Mouse (Mus musculus) left cerebral cortex, adult 18-20 months (tissue): Measurements from ENCODE around the gene Def6. TPM values are rescaled to one million over a fixed set of nuclear protein-coding genes. Genes with fewer than 3 reads are reported as not detected.

ENCODE experiments used
- DNase-seq, 2 experiments: peaks; one replicate each; pipeline ENCODE4 v3.0.0; 2021 to 2022; ENCODE audit warnings: low spot score in 2 of 2, mixed read lengths in 1 of 2
- long read RNA-seq, 2 experiments: library from polyadenylated mRNA; stranded (forward); transcript quantifications; one replicate each; pipeline ENCODE4 v2.0.0; 2021
- total RNA-seq, 2 experiments: library from RNA; stranded (reverse); gene quantifications; 2 replicates each; pipeline ENCODE4 v1.2.3; 2021

The Def6 gene
- total RNA-seq = 1 to 10 TPM; 3.1 to 4.1 TPM
- long read RNA-seq, experiment 1, partial matches to known transcripts = 0 of 2 reads
- long read RNA-seq, experiment 1, other reads (novel, unspliced or antisense) = 0 of 2 reads
- long read RNA-seq, experiment 2, partial matches to known transcripts = 2 of 7 reads
- long read RNA-seq, experiment 2, other reads (novel, unspliced or antisense) = 1 of 7 reads

DNA sequence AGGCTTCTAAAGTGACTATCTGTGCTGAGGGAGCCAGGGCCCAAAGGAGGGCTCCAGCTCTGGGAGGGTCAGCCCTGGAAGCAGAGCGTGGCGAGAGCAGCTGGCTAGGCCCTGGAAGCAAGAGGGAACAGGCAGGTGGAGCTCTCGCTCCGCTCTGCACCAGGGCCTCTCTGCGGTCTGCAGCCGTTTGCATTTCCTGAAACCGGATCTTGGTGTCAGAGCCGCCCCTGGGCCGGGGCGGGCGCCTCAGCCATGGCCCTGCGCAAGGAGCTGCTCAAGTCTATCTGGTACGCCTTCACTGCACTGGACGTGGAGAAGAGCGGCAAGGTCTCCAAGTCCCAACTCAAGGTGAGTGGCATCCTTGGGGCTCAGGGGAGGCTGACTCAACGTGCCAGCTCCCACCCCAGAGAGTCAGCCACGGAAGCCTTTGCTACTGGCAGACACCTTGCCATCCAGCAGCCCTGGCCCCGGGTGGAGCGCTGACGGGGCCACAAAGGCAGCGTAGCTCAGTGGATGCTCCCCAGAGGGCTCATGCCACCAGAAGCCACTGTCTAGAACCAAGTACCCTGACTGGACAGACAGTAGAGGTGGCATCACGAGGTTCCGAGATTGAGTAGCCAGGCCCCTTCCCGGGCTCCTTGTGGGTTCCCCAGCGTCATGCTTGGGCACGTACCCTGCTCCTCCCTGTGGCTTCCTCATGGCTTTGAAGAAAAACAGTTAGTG is at the start of gene Def6:
Def6 (plus strand) TSS at position 188 of the 723 bp plus-strand sequence.
- DNase-seq = peak in 1 of 2 experiments; percentile 23

DNA sequence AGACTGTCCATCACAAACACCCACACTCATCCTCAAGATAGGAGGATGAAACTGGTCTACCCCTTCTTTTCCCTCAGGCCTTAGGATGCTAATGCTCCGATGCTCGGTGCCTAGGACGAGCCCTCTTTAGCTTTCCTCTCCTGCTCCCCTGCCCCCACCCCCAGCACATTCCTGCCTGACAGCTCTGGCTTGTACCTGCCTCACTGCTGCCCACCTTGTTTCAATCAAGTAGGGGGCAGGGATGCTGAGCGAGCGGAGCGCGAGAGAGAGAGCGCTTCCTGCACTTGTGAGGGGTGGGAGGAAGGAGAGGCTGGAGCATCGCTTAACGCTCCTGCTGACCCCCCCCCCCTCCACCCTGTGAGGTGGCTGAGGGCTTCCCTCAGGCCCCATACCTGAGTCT is 47.2 kb upstream of the Def6 start:
- DNase-seq = no peak

DNA sequence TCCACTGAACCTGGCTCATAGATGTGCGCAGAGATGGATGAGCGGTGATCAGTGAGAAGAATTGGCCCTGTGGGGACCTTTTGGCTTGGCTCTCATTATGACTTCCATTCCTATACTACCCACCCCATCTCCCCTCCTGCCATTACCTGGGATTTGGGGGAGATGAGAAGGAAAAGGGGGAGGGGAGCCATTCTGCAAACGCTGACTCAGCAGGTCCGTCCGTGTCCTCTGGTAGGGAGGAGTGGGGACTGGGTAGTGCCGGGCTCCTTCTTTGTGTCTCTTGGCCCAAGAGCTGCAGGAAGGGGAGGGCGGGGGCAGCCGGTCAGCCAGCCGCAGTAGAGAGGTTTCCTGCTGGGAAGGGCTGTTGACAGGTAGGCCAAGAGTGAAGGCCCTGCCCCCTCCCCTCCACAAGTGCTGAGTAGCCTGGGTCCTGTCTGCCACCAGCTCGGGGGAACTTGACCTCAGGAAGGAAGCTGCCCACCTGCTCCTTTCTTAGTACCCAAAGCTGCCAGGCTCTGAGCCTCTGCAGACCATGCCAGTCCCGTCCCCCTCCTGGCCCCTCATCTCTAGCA is 46.2 kb upstream of the Def6 start:
- DNase-seq = no peak

DNA sequence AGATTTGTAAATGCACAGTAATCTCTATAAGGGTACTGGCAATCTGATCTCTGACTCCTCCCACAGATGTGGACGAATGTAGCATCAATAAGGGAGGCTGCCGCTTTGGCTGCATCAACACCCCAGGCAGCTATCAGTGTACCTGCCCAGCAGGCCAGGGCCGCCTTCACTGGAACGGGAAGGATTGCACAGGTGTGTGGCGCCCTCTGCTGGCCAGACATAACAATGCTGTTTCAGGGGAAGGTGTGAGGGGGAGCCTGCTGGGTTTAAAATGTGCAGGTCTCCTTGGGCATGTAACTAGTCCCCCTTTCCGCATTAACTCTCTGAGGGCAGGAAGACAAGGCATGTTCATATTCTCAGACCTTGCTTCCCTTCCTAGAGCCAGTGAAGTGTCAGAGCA is 43.9 kb upstream of the Def6 start:
- DNase-seq = peak; percentile 73 to 82

DNA sequence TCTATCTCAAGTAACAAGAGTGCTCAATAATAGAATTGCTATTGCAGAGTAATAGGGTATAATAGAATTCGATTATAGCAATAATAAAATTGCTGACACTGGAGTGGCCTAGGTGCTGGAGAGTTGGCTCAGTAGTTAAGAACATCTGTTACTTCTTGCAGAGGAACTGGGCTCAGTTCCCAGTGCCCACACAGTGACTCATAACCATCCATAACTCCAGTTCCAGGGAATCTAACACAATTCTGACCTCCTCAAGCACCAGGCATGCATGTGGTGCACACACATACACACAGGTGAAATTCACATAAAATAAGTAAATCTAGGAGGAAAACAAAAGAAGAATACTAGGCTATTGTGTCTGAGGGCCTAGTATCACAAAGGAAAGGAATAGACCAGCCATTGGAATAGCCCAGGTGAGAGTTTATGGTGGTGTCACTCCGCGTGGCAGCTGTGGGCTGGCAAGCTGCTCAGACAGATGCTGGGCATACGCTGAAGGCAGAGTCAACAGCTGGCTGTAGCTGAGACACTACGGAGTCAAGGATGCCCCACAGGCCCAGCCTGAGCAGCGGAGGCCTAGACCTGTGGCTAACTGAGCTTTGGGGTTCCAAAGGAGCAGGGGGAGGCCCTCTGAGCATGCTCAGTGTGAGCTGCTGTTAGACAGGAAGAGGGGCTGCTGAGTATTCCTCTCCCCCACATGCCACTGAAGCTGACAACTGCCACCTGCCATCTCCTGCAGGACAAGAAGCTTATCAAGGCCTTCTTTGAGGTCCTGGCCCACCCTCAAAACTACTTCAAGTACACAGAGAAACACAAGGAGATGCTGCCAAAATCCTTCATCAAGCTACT is 36.9 kb upstream of the Def6 start:
- DNase-seq = peak; percentile 46 to 72

DNA sequence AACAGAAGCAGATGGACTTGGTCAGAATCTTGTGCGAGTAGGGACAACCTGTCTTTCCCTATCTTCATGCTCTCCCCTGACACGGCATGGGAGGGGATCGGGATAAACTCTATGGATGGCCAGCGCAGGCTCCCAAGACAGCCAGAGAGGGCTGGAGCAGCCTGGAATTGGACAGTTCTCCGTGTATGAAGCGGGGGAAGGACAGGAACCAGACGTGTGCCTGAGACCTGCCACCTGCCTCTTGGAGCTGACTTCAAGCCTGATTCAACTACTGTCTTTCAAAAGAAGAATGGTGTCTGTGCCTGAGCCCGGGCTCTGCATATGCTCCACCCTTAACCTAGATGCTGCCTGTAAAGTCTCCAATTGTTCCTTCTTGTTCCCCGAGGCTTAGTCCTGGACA is 34.9 kb upstream of the Def6 start:
- no peak for DNase-seq

DNA sequence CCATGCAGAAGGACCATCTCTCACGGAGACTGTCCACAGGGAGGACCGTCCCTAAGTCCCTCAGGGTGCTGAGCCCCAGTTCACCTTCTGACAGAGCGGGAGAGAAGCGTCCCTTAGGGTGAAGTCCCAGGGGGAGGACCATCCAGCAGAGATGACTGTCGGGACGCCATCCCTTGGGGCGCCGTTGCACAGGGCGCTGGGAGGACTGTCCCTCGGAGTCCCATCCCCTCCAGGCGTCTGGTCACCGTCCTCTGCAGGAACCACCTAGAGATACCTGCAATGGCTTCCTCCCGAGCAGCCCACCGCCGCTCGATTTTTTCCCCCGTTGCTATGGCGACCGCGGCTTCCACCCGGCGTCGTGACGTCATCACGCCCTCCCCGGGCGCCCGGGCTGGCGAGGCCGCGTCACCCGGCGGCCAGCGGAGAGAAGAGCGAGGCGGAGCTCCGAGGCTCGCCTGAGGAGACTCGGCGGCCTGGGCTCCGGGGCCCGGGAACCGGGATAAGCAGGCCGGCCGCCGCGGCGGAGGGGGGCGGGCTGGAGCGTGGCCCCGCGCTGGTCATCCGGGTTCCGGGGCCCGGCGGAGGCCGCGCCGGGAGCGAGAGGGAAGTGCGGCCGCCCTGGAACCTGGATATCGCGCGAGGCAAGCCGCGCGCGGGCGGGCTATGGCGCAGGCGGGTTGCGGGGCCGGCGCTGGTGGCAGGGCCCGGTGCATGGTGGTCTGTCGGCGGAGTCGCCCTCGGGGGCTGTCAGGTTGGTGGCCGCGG is 30.6 kb upstream of the Def6 start, which contains the start of gene Zfp523:
Zfp523 (plus strand) TSS at position 355 of the 765 bp plus-strand sequence.
- peak; percentile 91 to 93 for DNase-seq

DNA sequence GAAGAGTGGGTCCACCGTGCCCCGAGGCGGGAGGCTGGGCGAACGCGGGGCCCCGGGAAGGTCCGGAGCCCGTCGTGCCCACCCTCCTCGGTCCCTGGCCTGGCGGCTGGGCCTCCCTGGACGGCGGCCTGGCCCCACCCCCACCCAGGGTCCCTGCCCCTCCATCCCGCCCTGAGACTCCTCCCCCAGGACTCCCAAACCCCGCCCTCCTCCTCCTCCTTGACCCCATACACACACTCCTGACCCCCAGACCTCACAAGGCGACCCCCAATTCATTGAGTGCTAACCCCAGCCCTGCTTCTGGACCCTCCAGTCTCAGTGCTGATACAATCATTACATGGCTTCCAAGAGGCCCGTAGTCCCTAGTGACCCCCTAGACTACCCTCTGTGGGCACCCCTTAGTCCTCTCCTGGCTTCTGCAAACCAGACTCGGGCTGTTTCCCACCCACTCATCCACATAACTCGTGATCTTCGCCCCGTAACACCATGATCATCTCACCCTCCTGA is 30.0 kb upstream of the Def6 start:
- no peak for DNase-seq

DNA sequence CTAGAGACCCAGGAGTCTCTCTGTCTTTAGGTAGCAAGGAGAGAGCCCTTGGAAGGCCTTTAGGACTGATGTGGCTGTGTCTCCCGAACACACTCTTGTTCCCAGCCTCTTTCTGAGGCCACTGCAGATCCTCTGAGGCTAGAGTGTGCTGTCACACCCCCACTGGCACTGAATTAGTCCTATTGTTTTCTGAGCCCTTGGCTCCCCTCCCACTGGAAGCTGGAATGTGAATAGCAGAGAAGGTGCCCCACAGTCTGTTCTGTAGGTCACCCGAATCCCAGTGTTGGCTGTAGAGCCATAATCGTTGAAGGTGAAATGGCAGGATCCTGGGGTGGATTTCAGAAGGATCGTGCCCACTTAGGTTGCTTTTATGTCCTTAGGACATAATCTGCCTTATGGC is 27.2 kb upstream of the Def6 start:
- DNase-seq = no peak

DNA sequence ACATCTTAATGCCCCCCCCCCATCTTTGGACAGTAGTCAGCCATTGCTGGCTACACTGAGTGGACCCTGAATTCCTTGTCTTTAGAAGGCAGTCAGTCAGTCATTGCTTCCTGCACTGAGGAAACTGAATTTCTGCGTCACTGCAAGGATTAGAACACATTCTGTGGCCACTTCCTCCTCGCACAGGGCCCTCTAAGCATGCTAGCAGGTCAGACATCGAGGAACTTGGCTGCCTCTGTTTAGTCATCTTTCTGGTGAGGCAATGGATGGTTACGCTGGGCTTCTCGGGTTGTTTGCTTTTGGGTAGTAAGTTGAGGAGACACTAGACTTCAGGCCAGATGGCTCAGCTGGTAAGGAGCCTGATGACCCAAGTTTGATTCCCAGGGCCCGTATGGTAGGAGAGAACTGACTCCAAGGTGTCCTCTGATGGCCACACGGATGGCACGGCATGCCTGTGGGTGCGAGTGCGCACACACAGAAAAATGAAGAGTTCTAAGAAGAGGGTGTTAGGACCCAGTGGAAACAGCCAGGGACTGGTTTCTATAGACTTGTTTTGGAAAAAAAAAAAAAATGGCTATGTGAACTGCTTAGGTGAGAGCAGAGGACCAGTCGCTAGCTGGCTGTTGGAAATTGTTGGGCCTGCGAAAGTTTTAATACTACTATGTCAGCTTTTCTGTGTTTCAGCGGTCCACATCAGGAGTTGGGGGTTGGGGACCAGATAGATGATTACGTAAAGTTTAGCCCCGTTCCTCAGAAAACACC is 26.6 kb upstream of the Def6 start:
- no peak for DNase-seq

DNA sequence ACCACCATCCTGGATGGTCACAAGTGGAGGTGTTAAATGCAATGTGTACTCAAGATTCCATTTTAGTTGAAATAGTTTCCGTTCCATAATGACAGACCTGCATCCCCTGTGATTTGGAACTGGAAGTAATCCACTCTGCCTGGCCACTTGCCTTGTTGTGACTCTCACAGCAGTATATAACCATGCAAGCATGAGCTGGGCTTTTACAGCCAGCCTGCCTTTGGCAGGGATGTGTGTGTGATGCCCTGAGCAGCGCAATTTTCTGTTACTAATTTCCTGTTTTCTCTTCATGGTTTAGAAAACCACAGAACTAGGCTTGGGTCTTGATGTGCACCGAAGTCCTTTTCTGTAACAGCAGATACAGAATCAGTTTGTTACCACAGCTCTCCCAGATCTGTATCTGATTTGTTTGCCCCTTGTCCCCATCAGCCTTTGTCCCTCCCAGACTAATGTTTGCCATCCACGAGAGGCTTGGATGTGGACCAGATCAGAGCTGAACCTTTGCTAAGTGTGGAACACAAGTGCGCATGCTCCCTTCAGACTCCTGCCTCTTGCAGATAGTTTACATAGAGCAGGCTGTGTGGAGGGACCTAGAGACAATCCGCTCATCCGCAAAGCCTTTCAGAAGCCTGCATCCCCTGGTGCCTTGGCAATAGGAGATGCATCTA is 22.5 kb upstream of the Def6 start:
- DNase-seq = no peak

DNA sequence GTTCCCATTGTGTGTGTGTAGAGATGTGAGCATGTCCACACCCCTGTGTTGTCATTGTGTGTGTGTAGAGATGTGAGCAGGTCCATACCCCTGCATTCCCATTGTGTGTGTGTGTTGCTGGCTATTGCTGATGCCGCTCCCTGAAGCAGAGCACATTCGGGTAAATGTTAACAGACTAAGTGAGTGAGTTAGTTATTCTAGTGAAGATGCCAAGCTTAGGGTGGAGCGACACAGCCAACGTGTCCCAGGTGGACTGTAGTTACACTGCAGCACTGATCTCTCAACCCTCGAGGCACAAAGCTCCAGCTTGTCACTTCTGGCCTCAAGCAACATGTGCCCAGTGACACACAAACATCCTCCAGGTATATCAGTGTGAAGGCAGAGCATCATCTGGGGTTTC is 19.3 kb upstream of the Def6 start:
- DNase-seq = no peak

DNA sequence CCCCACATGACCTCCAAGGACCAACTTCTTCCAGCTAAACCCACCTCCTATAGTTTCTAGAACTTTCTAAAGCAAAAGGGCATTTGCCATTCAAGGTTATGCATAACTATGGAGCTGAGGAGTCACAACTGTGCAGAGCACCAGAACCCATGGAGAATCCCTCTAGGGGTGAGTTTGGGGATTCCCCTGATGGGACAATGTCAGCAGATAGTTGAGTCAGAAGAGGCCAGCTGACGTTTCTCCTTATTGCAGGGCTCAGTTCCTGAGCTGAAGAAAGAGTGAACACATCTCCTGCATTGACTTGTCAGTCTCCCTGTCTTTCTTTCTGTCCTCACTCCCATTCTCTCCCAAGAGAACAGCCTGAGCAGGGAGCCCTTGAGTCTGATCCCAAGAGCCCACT is 14.8 kb upstream of the Def6 start:
- no peak for DNase-seq

DNA sequence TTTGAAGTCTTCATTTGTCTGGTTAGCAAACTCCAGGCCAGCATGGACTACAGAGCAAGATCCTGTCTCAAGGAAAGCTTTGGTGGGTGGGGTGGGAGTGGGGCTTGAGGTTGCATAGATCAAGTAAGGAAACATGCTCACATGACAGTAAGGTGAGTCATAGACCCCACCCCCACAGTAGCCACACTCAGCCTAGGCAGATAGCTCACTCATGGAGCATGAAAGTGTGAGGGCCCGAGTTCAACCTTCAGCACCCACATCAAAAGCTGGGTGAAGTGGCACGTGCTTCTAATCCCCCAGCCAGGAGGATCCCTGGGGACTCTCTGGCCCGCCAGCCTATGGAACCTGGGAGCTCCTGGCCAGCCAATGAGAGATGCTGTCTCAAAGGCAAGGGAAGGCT is 14.0 kb upstream of the Def6 start:
- DNase-seq = no peak

DNA sequence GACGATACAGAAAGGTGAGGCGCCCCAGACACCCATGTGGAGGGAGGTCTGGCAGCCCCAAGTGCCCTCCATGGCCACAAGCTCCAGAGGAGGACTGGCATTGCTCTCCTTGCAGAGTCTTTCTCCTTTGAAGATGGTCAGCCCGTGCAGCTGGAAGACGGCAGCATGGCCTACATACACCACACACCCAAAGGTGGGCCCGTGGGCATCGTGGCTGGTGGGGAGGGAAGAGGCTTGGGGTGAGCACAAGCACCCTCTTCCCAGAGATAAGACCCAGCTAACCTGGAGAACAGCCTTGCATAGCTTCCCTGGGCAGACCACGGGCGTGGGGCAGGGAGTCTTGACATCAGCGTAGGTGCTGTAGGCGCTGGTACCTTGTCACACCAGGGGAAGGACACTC is 12.5 kb upstream of the Def6 start:
- no peak for DNase-seq

DNA sequence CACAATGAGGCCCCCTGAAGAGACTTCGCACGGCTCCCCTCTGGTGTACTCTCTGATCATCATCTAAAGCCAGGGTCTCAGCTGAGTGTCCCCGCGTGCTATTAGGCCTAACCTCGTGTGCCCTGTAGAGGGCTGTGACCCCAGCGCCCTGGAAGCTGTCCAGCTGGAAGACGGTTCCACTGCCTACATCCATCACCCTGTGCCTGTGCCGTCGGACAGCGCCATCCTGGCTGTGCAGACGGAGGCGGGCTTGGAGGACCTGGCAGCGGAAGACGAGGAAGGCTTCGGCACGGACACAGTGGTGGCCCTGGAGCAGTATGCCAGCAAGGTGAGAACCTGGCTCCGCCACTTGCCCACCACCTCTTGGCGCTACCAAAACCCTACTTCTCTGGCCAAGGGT is 9.9 kb upstream of the Def6 start:
- DNase-seq = no peak

DNA sequence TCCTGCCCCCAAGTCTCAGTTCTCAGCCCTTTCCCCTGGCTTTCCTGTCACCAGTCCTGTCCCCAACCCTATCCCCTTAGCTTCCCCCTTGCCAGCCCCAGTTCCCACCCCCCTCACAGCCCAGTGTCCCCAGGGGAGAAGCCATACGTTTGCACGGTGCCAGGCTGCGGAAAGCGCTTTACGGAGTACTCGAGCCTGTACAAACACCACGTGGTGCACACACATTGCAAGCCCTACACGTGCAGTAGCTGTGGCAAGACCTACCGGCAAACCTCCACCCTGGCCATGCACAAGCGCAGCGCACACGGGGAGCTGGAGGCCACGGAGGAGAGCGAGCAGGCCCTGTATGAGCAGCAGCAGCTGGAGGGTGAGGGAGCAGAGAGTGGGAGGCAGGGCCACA is 5.6 kb upstream of the Def6 start:
- DNase-seq = no peak

DNA sequence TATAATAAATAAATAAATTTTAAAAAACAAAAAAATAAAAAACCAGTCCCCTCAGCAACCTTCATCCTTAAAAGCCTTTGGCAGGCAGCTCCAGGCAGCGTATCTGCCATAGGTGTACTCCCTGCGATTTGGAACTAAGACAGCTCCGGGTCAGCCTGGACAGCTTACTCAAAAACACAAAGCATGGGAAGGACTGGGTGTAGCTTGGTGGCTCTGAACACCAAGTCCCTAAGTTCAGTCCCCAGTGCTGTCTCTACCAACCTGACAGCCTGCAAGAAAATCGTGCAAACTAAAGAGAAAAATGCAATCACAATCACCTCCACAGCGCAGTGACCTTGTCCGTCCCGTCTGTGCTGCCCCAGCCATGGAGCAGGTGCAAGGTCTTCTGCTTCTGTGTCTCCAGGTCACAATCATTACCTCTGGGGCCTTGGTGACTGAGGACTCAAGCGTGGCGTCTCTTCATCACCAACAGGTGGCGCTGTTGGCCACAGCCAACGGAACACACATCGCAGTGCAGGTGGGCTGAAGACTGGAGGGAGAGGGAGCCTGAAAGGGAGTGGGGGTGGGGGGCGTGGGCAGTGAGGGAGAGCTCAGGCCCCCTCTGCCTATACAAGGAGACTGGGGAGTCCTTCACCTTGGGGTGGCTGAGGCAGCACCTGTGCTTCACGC is 3.4 kb upstream of the Def6 start:
- DNase-seq = peak; percentile 43 to 54

DNA sequence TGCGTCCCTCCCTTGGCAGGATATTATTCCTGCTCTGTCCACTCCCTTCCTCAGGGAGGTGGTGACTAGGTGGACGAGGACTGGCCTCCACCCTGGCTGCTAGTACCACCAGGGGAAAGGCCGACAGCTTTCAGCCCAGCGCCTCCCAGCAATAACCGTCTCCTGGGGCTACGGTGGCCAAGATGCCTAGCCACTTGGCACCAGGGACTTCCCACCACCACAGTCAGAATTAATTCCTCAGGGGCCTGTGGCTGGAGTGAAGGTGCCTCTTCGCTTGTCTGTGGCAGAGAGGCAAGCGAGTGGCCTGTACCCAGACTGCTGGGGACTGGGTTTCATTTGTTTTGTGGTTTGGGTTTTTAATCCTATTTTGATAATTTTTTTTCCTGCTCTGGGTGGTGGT is 2.1 kb upstream of the Def6 start:
- no peak for DNase-seq
